Mouse (Mus musculus) ES-Bruce4 (cell line): ENCODE measurements around the gene Gm9745. TPM values are rescaled to one million over a fixed set of nuclear protein-coding genes. Genes with fewer than 3 reads are reported as not detected.

ENCODE experiments used
- polyA plus RNA-seq: library from polyadenylated mRNA; stranded (reverse); fragments of >200 nt; gene quantifications from 2 replicates; pipeline ENCODE4 v1.2.4, GENCODE M21; 2011; ENCODE audit warnings: low read depth; ENCODE audit not compliant: missing spikeins, insufficient read depth, insufficient read length

The Gm9745 gene
- polyA plus RNA-seq, 1 experiment: not detected

Other genes with a start within 250 kb of the Gm9745 start
- gene Wdr37, start 76.3 kb downstream of the Gm9745 start, polyA plus RNA-seq: 30.2 and 34.7 TPM in 2 replicates
- gene Idi1, start 62.7 kb downstream of the Gm9745 start, polyA plus RNA-seq: 181 and 202 TPM in 2 replicates
- not detected in 2 replicates for gene Idi2, start 4.6 kb upstream of the Gm9745 start, polyA plus RNA-seq
- gene Gtpbp4, start 47.9 kb upstream of the Gm9745 start, polyA plus RNA-seq: 157 and 172 TPM in 2 replicates
- 104 and 108 TPM in 2 replicates for gene Larp4b, start 145.7 kb upstream of the Gm9745 start, polyA plus RNA-seq